Mouse (Mus musculus): Measurements from ENCODE around the gene Dync1i1.

- no peak for TF ChIP-seq CTCF (IDR thresholded peaks at IDR 0.05; ENCODE audit: low read depth)
- no peak for TF ChIP-seq EP300 (IDR thresholded peaks at IDR 0.05; ENCODE audit: low read depth)
Measured at GRCm38 (mm10) chr6:5997535-5997934, 272.1 kb downstream of the Dync1i1 start.

All from liver, postnatal 0 days (tissue).